Mouse (Mus musculus): ENCODE results near the gene Ppp1r10.

- TF ChIP-seq CTCF (IDR thresholded peaks at IDR 0.05; ENCODE audit: low read depth, low read length) (no peak), POLR2A (IDR thresholded peaks at IDR 0.05; ENCODE audit: insufficient read depth, low read length) (no peak), EP300 (IDR thresholded peaks at IDR 0.05; ENCODE audit: insufficient read depth, low read depth, low read length) (no peak)
Observed at GRCm38 (mm10) chr17:35917143-35917462, 869 bp downstream of the Ppp1r10 start.

All from ES-Bruce4 (cell line).